Mouse (Mus musculus) layer of hippocampus, adult 11-12 months (tissue): ENCODE results near the gene Osm.

Experiments
- DNase-seq: peaks from one replicate; pipeline ENCODE4 v3.0.0; 2022; ENCODE audit warnings: low spot score

The Osm gene

DNA sequence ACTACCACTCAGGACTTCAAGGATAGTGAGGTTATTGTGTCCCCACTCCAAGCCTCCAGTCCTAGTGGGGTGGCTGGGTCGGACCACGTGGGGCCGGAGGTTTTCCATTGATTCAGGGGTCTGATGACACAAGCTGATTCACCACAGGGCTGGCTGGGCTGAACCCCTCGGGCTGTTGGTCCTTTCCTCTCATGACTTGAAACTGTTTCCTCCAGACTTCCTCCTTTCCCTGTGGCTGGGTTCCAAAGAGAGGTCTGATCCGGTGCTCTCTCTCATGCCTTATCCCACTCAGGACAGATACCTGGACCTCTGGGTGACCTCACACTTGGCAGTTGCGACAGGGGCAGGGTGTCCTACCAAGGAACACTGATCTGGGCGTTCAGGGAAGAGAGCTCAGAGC is 3.9 kb downstream of the Osm start:
- no peak for DNase-seq

- no peak for DNase-seq
Measured at GRCm38 (mm10) chr11:4241180-4241579, 5.0 kb downstream of the Osm start.

- no peak for DNase-seq
Measured at GRCm38 (mm10) chr11:4246126-4246525, 9.9 kb downstream of the Osm start.

- DNase-seq = no peak
Measured at GRCm38 (mm10) chr11:4246623-4247022, 10.4 kb downstream of the Osm start.

- no peak for DNase-seq
Measured at GRCm38 (mm10) chr11:4247201-4247959, 11.2 kb downstream of the Osm start.

- no peak for DNase-seq
Measured at GRCm38 (mm10) chr11:4249151-4249550, 12.9 kb downstream of the Osm start.

DNA sequence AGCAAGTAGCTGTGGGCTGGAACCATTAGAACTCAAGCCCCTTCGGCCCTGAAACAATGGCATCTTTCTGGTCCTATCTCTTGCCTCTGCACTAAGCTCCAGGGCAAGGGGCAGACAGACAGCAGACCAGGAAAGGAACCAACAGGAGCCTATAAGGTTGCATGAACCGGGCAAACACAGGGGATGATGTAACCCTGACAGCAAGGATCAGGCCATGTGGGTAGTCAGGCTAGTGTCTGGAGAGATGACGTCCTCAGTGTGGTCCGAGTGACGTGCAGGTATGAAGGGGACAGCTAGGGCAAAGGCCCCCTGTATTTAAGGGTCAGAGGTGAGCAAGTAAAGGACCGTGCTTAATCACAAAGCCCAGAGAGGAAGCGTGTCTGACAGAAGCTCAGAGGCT is 14.1 kb downstream of the Osm start:
- DNase-seq = no peak

DNA sequence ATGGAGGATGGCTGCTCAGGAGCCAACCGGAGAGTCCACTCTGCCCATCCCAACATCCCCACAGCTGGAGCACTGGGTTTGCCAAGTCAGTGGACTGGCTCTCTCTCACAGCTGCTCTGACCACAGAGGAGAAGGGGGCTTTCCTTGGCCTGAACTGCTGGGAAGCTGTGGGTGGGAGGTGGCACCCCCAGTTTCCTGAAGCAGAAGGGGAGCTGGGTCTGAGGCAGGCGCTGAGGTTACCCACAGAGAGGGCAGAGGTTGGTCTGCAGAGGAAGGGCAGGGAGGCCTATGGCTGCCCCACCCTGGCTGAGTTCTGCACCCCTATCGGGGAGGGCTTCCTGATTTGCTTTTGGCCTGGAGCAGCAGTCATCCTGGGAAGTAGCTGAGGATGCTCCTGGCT is 15.2 kb downstream of the Osm start:
- no peak for DNase-seq

GRCm38 (mm10) chr11:4252886-4253285 is 16.7 kb downstream of the Osm start:
- DNase-seq = no peak

- no peak for DNase-seq
Measured at GRCm38 (mm10) chr11:4256846-4257607, 20.8 kb downstream of the Osm start, which contains the start of gene Lif. Gene Lif, plus strand, starts transcription at chr11:4257557.

GRCm38 (mm10) chr11:4257756-4258155 is 21.5 kb downstream of the Osm start:
- no peak for DNase-seq

DNA sequence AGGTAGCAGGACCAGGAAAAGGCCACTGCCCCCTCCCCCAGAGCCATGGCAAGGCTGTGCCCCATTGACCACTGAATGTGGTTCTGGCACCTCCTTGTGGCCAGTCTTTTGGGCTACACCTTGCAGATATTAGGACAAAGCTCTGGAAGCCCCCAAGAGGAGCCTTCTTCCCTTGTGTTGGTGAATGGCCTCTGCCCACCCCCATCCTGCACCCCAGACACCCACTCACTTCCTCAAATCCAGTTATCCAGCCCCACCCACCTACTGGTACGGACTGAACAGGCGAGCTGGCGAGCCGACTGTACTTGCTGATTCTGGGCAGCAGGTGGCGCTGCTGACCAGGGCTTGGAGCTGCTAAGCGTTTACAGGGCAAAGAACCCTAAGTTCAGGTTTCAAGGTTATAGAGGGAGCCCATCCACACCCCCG is 22.4 kb downstream of the Osm start:
- peak; percentile 87 for DNase-seq

DNA sequence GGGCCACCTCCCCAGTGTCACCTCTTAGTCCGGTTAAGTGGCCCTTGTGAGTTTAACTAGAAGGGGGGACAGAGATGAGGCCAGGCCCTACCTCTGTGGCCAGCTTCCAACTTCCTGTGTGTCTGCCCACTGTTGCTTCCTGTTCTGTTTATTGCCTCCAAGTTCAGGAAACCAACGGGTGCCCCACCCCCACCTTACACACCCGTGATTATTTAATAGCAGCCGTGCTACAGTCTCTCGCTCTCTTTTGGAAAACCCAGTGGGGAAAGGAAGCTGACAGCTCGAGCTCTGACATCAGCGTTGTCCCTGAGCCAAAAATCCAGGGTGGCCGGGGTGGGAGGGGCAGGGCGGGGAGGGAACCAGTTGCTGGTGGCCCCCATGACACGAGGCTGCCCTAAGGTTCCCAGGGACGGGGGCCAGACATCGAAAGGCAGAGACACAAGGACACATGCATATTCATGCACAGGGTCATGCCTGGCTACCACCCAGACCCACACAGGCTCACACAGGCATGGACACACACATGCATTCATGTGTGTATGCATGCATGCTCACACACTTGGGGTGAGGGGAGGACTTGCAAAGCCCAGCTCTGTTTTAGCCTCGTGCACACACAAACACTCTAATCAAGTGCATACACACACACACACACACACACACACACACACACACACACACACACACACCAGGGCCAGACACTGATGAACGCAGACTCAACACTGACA is 24.4 kb downstream of the Osm start:
- no peak for DNase-seq

- peak; percentile 67 for DNase-seq
Measured at GRCm38 (mm10) chr11:4261188-4261494, 24.9 kb downstream of the Osm start.

DNA sequence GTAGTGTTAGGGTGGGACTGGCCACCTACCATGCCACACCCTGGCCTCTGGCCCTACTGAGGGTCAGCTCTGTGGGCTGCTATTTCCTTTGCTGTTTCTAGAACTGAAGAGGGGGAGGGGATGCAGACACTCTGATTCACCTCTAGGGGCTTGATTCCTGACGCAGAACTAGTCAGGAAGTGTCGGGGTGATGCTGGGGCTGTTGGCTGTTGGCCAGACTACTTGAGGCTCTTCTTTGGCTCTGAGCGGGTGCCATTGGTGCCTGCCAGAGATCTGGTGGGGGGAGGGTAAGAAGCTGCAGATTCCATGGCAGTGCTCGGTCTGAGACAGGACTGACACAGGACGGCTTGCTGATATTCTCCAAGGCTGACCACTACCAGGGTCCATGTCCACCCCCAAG is 25.7 kb downstream of the Osm start:
- DNase-seq = no peak

GRCm38 (mm10) chr11:4262847-4263246 is 26.6 kb downstream of the Osm start:
- no peak for DNase-seq

DNA sequence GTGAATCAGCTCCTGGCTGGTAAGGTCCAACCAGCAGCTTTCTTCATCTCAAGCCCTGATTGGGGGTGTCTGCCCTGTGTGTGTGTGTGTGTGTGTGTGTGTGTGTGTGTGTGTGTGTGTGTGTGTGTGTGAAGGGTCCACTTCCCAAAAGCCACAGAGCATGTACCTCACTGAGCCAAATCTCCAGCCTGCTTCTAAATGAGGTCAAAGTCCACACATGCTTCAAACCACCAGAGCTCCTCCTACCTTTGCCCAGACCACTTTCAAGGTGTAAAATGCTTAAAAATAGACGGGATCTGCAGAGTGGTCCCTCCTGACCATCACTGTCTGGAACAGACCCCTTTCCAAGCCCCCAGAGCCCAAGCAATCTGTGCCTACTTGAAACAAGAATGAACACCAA is 27.1 kb downstream of the Osm start:
- DNase-seq = no peak

DNA sequence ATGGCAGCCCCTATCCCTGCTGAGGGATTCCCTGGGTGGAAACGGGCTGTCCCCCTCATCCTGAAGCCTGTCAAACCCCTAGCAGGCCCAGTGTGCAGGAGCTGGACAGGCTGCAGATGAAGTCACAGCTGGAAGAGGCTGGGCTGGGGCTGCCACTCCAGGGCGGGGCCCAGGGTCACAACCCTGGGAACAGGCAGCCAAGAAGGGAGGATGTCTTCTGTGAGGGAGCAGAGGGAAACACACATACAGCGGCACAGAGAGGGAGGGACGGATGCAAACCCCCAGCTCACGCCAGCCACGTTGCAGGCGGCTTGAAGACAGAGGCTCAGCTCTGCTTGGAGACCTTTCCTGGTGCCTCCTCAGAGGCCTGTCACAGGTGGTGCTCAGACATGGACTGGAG is 27.8 kb downstream of the Osm start:
- no peak for DNase-seq

DNA sequence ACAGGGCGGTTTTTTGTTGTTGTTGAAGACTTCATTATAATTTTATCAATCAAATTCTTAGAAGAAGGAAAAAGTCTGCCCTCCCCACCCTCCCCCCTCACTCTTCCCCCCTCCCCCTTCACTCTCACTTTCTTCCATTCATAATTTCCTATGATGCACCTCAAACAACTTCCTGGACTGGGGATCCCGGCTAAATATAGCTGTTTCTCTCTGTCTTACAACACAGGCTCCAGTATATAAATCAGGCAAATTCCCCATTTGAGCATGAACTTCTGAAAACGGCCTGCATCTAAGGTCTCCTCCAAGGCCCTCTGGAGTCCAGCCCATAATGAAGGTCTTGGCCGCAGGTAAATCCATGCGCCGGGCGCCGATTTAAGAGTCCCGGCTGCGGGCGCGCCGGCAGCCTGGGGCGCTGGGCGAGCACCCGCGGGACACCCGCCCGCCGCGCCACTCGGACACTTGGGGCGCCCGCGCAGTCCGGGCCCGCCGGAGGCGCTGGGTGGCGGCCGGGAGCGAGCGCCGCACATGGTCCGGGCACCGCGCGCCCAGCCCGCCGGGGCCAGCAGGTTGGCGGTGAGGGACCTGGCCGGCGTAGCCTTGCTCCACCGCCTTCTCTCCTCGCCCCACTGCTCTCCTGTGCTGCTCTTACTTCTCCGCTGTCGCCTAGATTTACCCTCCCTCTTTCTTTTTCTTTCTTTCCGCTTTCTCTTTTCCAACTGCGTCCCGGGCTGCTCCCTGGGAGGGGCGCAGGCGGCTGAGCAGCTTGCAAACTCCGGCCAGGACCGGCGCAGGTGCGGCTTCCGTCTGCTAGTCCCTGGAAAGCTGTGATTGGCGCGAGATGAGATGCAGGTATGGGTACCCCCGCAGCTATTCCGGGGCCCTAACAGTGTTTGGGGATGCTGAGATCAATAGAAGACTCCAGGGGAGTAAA is 30.3 kb downstream of the Osm start:
- no peak for DNase-seq

- DNase-seq = no peak
Measured at GRCm38 (mm10) chr11:4267202-4267578, 31.0 kb downstream of the Osm start.

- DNase-seq = no peak
Measured at GRCm38 (mm10) chr11:4268500-4268899, 32.3 kb downstream of the Osm start.
